9 mouse cellular contexts compared by ENCODE assay signal in the genomic region with DNA sequence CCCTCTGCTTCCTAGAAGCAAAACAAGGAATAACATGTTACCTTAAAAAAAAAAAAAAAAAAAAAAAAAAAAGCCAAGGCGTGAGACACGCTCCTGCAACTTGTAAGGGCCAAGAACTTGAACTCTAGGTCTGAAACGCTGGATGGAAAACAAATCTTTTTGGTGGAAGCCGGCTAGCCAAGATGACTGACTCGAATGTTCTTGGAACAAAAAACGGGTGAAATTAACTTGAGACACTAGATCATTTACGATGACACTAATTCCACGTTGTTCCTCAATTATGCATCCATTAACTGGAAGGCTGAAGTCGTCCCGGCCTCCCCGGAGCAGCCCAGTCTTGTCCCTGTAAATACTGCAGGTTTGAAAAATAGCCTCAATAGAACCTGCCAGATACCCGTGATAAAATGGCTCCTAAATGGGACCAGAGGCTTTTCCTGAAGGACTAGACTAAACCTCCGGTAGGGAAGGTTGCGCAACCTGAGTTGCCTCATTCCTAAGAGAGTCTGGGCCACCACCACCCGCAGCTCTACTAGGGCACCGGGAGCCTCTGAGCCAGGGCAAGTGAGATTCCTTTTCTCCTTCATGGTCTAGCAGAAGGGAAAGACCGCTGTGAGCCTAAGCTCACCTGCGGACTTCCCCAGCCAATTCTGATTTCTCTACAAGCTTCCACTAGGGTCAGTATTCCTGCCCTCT. TPM values are rescaled to one million over a fixed set of nuclear protein-coding genes. Genes with fewer than 3 reads are reported as not detected.
DNase-seq lines count a peak whose midpoint lies in the region; ATAC-seq and TF ChIP-seq lines count a peak whose summit lies in the region.
"Had no signal": no experiment of that assay in that cellular context is flagged by ENCODE, and none has a peak within 500 bp of the region (broad histone marks: within the 10 kb centered on the region; RNA-seq: fewer than 3 reads in every experiment).

No protein-coding gene starts in this region.

- 1% methylated on average over 18 of the region's 18 CpGs for WGBS in limb, embryonic 11.5 days
- WGBS in limb, embryonic 10.5 days = 3% methylated on average over 18 of the region's 18 CpGs
- 3% methylated on average over 18 of the region's 18 CpGs for WGBS in neural tube, embryonic 14.5 days

- H3K4me1 ChIP-seq in limb, embryonic 11.5 days (ENCODE audit: control insufficient read depth, insufficient read depth, low read length) = peaks cover 11% of the 10 kb centered on the region
- peaks cover 22% of the 10 kb centered on the region for H3K4me1 ChIP-seq in limb, embryonic 10.5 days
- no peaks in the 10 kb centered on the region for H3K4me1 ChIP-seq in embryonic fibroblast, embryonic 13.5 days (ENCODE audit: control insufficient read depth, insufficient read depth, low read length)
- H3K4me1 ChIP-seq in neural tube, embryonic 14.5 days (ENCODE audit: control insufficient read depth, insufficient read depth, low read length) = peaks cover 11% of the 10 kb centered on the region; the same call in 1 of the 2 replicates

- peaks cover 60% of the 10 kb centered on the region for H3K27me3 ChIP-seq in limb, embryonic 11.5 days (ENCODE audit: control insufficient read depth, insufficient read depth, low read length)
- H3K27me3 ChIP-seq in limb, embryonic 10.5 days (ENCODE audit: low read depth, poor library complexity, severe bottlenecking) = peaks cover 95% of the 10 kb centered on the region
- H3K27me3 ChIP-seq in neural tube, embryonic 14.5 days (ENCODE audit: control insufficient read depth, insufficient read depth, low read length) = peaks cover 50% of the 10 kb centered on the region

- no peak for TF ChIP-seq CTCF in embryonic fibroblast, embryonic 13.5 days (IDR thresholded peaks at IDR 0.05; ENCODE audit: borderline replicate concordance, insufficient read depth, low read length)

- no peaks in the 10 kb centered on the region for H3K36me3 ChIP-seq in limb, embryonic 11.5 days (ENCODE audit: control insufficient read depth, insufficient read depth, low read length)
- no peaks in the 10 kb centered on the region for H3K36me3 ChIP-seq in limb, embryonic 10.5 days
- no peaks in the 10 kb centered on the region for H3K36me3 ChIP-seq in neural tube, embryonic 14.5 days (ENCODE audit: control insufficient read depth, insufficient read depth, low read length)

- no peak for ATAC-seq in limb, embryonic 11.5 days (ENCODE audit: insufficient number of reproducible peaks, low FRiP score, low TSS enrichment, low read depth)
- ATAC-seq in neural tube, embryonic 14.5 days (ENCODE audit: low read depth) = no peak
- ATAC-seq in megakaryocyte-erythroid progenitor cell, adult 5-6 weeks (replicated peaks; ENCODE audit: low FRiP score, low TSS enrichment, poor library complexity, severe bottlenecking) = no peak
- ATAC-seq: inflammation-experienced regulatory T-cells, adult 6 months had no signal

- peak overlapping the region; percentile 59; the same call in 1 of the 2 replicates for H3K4me2 ChIP-seq in limb, embryonic 11.5 days (ENCODE audit: low read depth, severe bottlenecking)
- H3K4me2 ChIP-seq in neural tube, embryonic 14.5 days (ENCODE audit: low read depth, low read length) = peak overlapping the region; percentile 55; the same call in 1 of the 2 replicates

- no peak overlapping the region for H3K4me3 ChIP-seq in limb, embryonic 11.5 days (ENCODE audit: low read depth, low read length)
- no peak overlapping the region for H3K4me3 ChIP-seq in limb, embryonic 10.5 days
- H3K4me3 ChIP-seq in embryonic fibroblast, embryonic 13.5 days (ENCODE audit: insufficient read depth, low read length) = peak overlapping the region; percentile 81
- peak overlapping the region; percentile 32; the same call in 1 of the 2 replicates for H3K4me3 ChIP-seq in neural tube, embryonic 14.5 days (ENCODE audit: low read depth, low read length)

- no peak for TF ChIP-seq POLR2A in embryonic fibroblast, embryonic 13.5 days (IDR thresholded peaks at IDR 0.05; ENCODE audit: low read depth, low read length)

- H3K9ac ChIP-seq in limb, embryonic 11.5 days (ENCODE audit: low read length) = no peak overlapping the region
- no peak overlapping the region for H3K9ac ChIP-seq in neural tube, embryonic 14.5 days (replicated peaks; ENCODE audit: low read depth, low read length)

- DNase-seq in limb, embryonic 11.5 days (ENCODE audit: low spot score) = peak; percentile 29
- no peak for DNase-seq in limb, embryonic 10.5 days (ENCODE audit: low spot score)
- DNase-seq in kidney, postnatal 36 days = peak; percentile 27 to 29
- DNase-seq in cerebellum, adult 18-20 months = no peak
- no peak for DNase-seq in cerebellum, postnatal 10 days

- no peak overlapping the region for H3K27ac ChIP-seq in limb, embryonic 11.5 days (replicated peaks; ENCODE audit: low read depth, low read length)
- no peak overlapping the region for H3K27ac ChIP-seq in limb, embryonic 10.5 days
- no peak overlapping the region for H3K27ac ChIP-seq in embryonic fibroblast, embryonic 13.5 days (ENCODE audit: insufficient read depth, low read length)
- no peak overlapping the region for H3K27ac ChIP-seq in neural tube, embryonic 14.5 days (ENCODE audit: low read depth, low read length)

- H3K9me3 ChIP-seq in limb, embryonic 11.5 days (ENCODE audit: control insufficient read depth, low read length) = no peaks in the 10 kb centered on the region
- no peaks in the 10 kb centered on the region for H3K9me3 ChIP-seq in limb, embryonic 10.5 days (replicated peaks)
- H3K9me3 ChIP-seq in neural tube, embryonic 14.5 days (ENCODE audit: control insufficient read depth, low read length) = no peaks in the 10 kb centered on the region

RNA-seq across cellular contexts. Expression of a gene that starts 1.0 kb away (rescaled TPM):
- polyA plus RNA-seq in limb, embryonic 11.5 days (2014; fragmentation: Nextera tagmentation; extraction: Ambion mirVana) = 10.9 and 11.4 TPM in 2 replicates
- polyA plus RNA-seq in limb, embryonic 10.5 days (2016; fragmentation: Nextera tagmentation; extraction: Ambion mirVana) = 11.8 and 12.1 TPM in 2 replicates
- 38.2 and 41.4 TPM in 2 replicates for polyA plus RNA-seq in embryonic fibroblast, embryonic 13.5 days (2011; ENCODE audit: insufficient read length, low read depth, missing spikeins)
- polyA plus RNA-seq in neural tube, embryonic 14.5 days (2014; fragmentation: Nextera tagmentation; extraction: Ambion mirVana) = 9.9 and 15.3 TPM in 2 replicates
- total RNA-seq in megakaryocyte-erythroid progenitor cell, adult 5-6 weeks (2014; fragmentation: Nextera tagmentation) = not detected in 2 replicates
- not detected in 2 replicates for total RNA-seq in megakaryocyte-erythroid progenitor cell, adult 5-6 weeks (2017)
- polyA plus RNA-seq: inflammation-experienced regulatory T-cells, adult 6 months had no signal

Comparison
In these comparisons a context has a peak if more than half of its experiments do, and no peak if none do; other contexts are left out.
1. DNase-seq: peak in limb, embryonic 11.5 days (single experiment) and kidney, postnatal 36 days (2 of 2); none in limb, embryonic 10.5 days (single experiment), cerebellum, adult 18-20 months (0 of 2) and cerebellum, postnatal 10 days (0 of 2).
2. H3K4me3 ChIP-seq: peak in embryonic fibroblast, embryonic 13.5 days (single experiment) and neural tube, embryonic 14.5 days (single experiment); none in limb, embryonic 11.5 days (single experiment) and limb, embryonic 10.5 days (single experiment).